Mouse (Mus musculus) CH12.LX (cell line): ENCODE results near the gene Tmem209. TPM values are rescaled to one million over a fixed set of nuclear protein-coding genes. Genes with fewer than 3 reads are reported as not detected.

Experiments used
- DNase-seq: peaks from one replicate; pipeline ENCODE4 v3.0.0-alpha.2; 2013; ENCODE audit errors: extremely low read depth
- H3K27ac ChIP-seq: 2 replicates; pipeline ENCODE4 v1.5.1; 2012; ENCODE audit warnings: low read depth, mild to moderate bottlenecking, control low read depth, moderate library complexity; ENCODE audit not compliant: insufficient read depth
- H3K27me3 ChIP-seq: replicated peaks from 2 replicates; pipeline ENCODE3; 2012; ENCODE audit warnings: inconsistent platforms
- H3K36me3 ChIP-seq, 2 experiments: replicated peaks in 1 of 2; 2 replicates each; pipeline versions ENCODE3 to v1.6.1; 2012; ENCODE audit warnings: inconsistent platforms in 1 of 2, low read length in 1 of 2, mild to moderate bottlenecking in 1 of 2, mixed read lengths in 1 of 2, moderate library complexity in 1 of 2; ENCODE audit not compliant: control insufficient read depth in 1 of 2, insufficient read depth in 1 of 2
- H3K4me1 ChIP-seq, 2 experiments: 2 replicates each; pipeline ENCODE4 v1.6.1; 2012; ENCODE audit warnings: inconsistent platforms in 1 of 2, moderate library complexity in 1 of 2; ENCODE audit not compliant: insufficient read depth in 2 of 2, control insufficient read depth in 1 of 2
- H3K4me2 ChIP-seq: 2 replicates; pipeline ENCODE4 v1.6.1; 2012; ENCODE audit warnings: low read depth, mild to moderate bottlenecking, control low read depth; ENCODE audit not compliant: poor library complexity, insufficient read depth, severe bottlenecking
- H3K4me3 ChIP-seq, 3 experiments: fragments of 150-350 bp in 1 of 3; sonication (generic) in 1 of 3; replicated peaks in 1 of 3; 2 replicates each; pipeline versions ENCODE3 to v1.5.1; 2011 to 2012; ENCODE audit warnings: low read depth in 2 of 3, low read length in 2 of 3, mild to moderate bottlenecking in 2 of 3, moderate library complexity in 2 of 3, control low read depth in 1 of 3, improper control_type of control experiment in 1 of 3, inconsistent platforms in 1 of 3, mixed read lengths in 1 of 3; ENCODE audit not compliant: poor library complexity in 1 of 3
- H3K79me2 ChIP-seq: replicated peaks from 2 replicates; pipeline ENCODE4 v1.6.1; 2012; ENCODE audit warnings: mild to moderate bottlenecking, moderate library complexity; ENCODE audit not compliant: control insufficient read depth, poor library complexity, insufficient read depth, severe bottlenecking; ENCODE audit errors: extremely low read depth
- H3K9ac ChIP-seq: 2 replicates; pipeline ENCODE4 v1.6.1; 2012; ENCODE audit warnings: low read depth, mild to moderate bottlenecking, control low read depth, moderate library complexity; ENCODE audit not compliant: insufficient read depth
- H3K9me3 ChIP-seq: replicated peaks from 2 replicates; pipeline ENCODE3; 2012; ENCODE audit warnings: low read length, inconsistent platforms, mixed read lengths
- CTCF ChIP-seq, 2 experiments: IDR thresholded peaks in 1 of 2; conservative IDR thresholded peaks in 1 of 2; 2 replicates each; pipeline ENCODE4 v1.5.1; 2011 to 2012; ENCODE audit warnings: low read depth in 2 of 2, low read length in 2 of 2, improper control_type of control experiment in 1 of 2, inconsistent platforms in 1 of 2, mild to moderate bottlenecking in 1 of 2, moderate library complexity in 1 of 2
- E2F4 ChIP-seq: IDR thresholded peaks from 2 replicates; pipeline ENCODE4 v1.6.1; 2011; ENCODE audit warnings: low read depth, low read length, improper control_type of control experiment; ENCODE audit not compliant: insufficient replicate concordance
- GABPA ChIP-seq: IDR thresholded peaks from 2 replicates; pipeline ENCODE4 v1.6.1; 2012; ENCODE audit warnings: low read depth, low read length, improper control_type of control experiment, inconsistent platforms; ENCODE audit not compliant: insufficient replicate concordance
- JUND ChIP-seq: conservative IDR thresholded peaks from 2 replicates; pipeline ENCODE4 v1.6.1; 2011; ENCODE audit warnings: low read depth, low read length, improper control_type of control experiment
- KAT2A ChIP-seq: IDR thresholded peaks from 2 replicates; pipeline ENCODE4 v1.6.1; 2012; ENCODE audit warnings: low read length, improper control_type of control experiment, inconsistent platforms; ENCODE audit not compliant: insufficient replicate concordance
- MAX ChIP-seq: IDR thresholded peaks from 2 replicates; pipeline ENCODE4 v1.6.1; 2011; ENCODE audit warnings: low read length, improper control_type of control experiment
- MAZ ChIP-seq: IDR thresholded peaks from 2 replicates; pipeline ENCODE4 v1.6.1; 2012; ENCODE audit warnings: low read depth, mild to moderate bottlenecking, inconsistent platforms, low read length, improper control_type of control experiment, moderate library complexity
- MEF2A ChIP-seq: IDR thresholded peaks from 2 replicates; pipeline ENCODE4 v1.6.1; 2014; ENCODE audit warnings: low read depth, mild to moderate bottlenecking, inconsistent platforms, low read length, improper control_type of control experiment, borderline replicate concordance
- MXI1 ChIP-seq: IDR thresholded peaks from 2 replicates; pipeline ENCODE4 v1.6.1; 2011; ENCODE audit warnings: mild to moderate bottlenecking, low read depth, low read length, improper control_type of control experiment
- POLR2A ChIP-seq: IDR thresholded peaks from 2 replicates; pipeline ENCODE4 v1.6.1; 2011; ENCODE audit warnings: low read depth, mild to moderate bottlenecking, improper control_type of control experiment, low read length
- RAD21 ChIP-seq: IDR thresholded peaks from 2 replicates; pipeline ENCODE4 v1.6.1; 2011; ENCODE audit warnings: low read depth, mild to moderate bottlenecking, low read length, improper control_type of control experiment, moderate library complexity
- SIN3A ChIP-seq: IDR thresholded peaks from 2 replicates; pipeline ENCODE4 v1.6.1; 2012; ENCODE audit warnings: low read length, improper control_type of control experiment, inconsistent platforms
- UBTF ChIP-seq: IDR thresholded peaks from 2 replicates; pipeline ENCODE4 v1.6.1; 2012; ENCODE audit warnings: low read depth, mild to moderate bottlenecking, inconsistent platforms, low read length, improper control_type of control experiment, moderate library complexity
- USF1 ChIP-seq: IDR thresholded peaks from 2 replicates; pipeline ENCODE4 v1.6.1; 2014; ENCODE audit warnings: low read depth, mild to moderate bottlenecking, inconsistent platforms, low read length, improper control_type of control experiment
- USF2 ChIP-seq: conservative IDR thresholded peaks from 2 replicates; pipeline ENCODE4 v1.6.1; 2011; ENCODE audit warnings: low read depth, low read length, improper control_type of control experiment
- ZKSCAN1 ChIP-seq: IDR thresholded peaks from 2 replicates; pipeline ENCODE4 v1.6.1; 2012; ENCODE audit warnings: low read depth, inconsistent platforms, low read length, improper control_type of control experiment, borderline replicate concordance
- ZMIZ1 ChIP-seq: IDR thresholded peaks from 2 replicates; pipeline ENCODE4 v1.6.1; 2012; ENCODE audit warnings: low read depth, mild to moderate bottlenecking, inconsistent platforms, low read length, improper control_type of control experiment
- ZNF384 ChIP-seq: IDR thresholded peaks from 2 replicates; pipeline ENCODE4 v1.6.1; 2012; ENCODE audit warnings: low read depth, low read length, improper control_type of control experiment, inconsistent platforms
- dilution Hi-C: fragments of 300-500 bp; cut with MboI; formaldehyde crosslinking; loops from 2 replicates; pipeline ENCODE4 v1.14.3; 2020; ENCODE audit warnings: low sequenced_read_pairs; ENCODE audit not compliant: extremely low pct_unique_long_range_greater_than_20kb, extremely low pct_ligation_motif_present
- in situ Hi-C: fragments of 300-500 bp; cut with MboI; formaldehyde crosslinking; loops from 3 replicates; pipeline ENCODE4 v1.14.3; 2019; ENCODE audit warnings: low sequenced_read_pairs, low pct_ligation_motif_present, low pct_unique_long_range_greater_than_20kb, mixed read lengths
- polyA plus RNA-seq: library from polyadenylated mRNA; unstranded; fragments of >175 nt; gene quantifications from 2 replicates; pipeline ENCODE4 v1.2.1, GENCODE M21; 2012; ENCODE audit warnings: low read depth; ENCODE audit not compliant: insufficient read length
- total RNA-seq, 2 experiments: library from RNA; depleted of rRNA; stranded (reverse); fragments of 300-350 nt in 1 of 2; fragments of >200 nt in 1 of 2; gene quantifications; 2 replicates each; pipeline ENCODE4 v1.2.3; 2012 to 2014

Gene Tmem209
- total and polyA plus RNA-seq, 3 experiments: 27.1 to 59.2 (median 53.3) TPM

DNA sequence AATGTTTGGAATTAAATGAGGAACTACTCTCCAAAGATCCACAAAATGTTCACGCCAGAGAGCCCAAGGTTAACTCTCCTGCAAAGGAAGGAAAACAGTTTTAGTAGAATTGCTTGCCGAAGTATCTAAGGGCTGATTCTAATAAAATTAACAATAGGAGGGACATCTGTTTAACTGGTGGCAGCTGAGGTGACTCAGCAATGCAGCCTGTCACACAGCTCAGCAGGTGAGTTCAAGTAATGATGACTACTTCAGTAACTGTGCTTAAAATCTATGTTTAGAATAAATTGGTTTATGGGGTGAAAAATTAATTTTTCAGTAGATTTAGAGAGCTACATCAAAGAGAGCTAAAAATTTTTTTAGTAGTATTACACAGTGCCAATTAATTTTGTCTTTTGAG lies 26.7 kb downstream of the Tmem209 start:
- TF ChIP-seq USF2: no peak
- Histone ChIP-seq H3K9ac (no peak overlapping the region), H3K79me2 (no peaks in the 10 kb centered on the region), H3K9me3 (no peaks in the 10 kb centered on the region), H3K27me3 (no peaks in the 10 kb centered on the region), H3K36me3 (peaks cover 74 to 98% of the 10 kb centered on the region in 2 experiments), H3K4me3 (no peak overlapping the region), H3K4me1 (no peaks in the 10 kb centered on the region), H3K4me2 (no peak overlapping the region), H3K27ac (no peak overlapping the region)
- no peak for DNase-seq
- dilution Hi-C loops (no loop called here), in situ Hi-C loops (no loop called here)

- DNase-seq: no peak
- in situ Hi-C loops: no loop called here
Measured at GRCm38 (mm10) chr6:30479418-30479817, 30.2 kb downstream of the Tmem209 start.

DNA sequence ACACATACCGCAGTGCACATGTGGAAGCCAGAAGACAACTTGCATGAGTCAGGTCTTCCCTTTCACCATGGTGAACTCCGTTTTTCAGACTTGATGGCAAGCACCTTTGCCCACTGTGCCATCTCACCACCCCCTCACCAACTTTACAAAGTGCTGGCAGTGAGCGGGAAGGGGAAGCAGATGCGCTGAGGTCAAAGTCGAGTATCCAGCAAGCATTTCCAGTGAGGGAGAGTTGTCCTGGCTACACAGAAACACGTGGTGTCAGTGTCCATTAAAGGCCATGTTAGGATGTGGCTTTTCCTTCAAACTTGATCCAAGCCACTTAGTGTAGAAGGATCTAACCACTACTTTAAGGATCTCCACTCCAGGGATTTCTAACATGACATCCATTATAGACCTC lies 31.8 kb downstream of the Tmem209 start:
- Histone ChIP-seq H3K4me1 (no peaks in the 10 kb centered on the region), H3K4me2 (no peak overlapping the region), H3K27me3 (no peaks in the 10 kb centered on the region), H3K9ac (no peak overlapping the region), H3K36me3 (peaks cover 39 to 68% of the 10 kb centered on the region in 2 experiments), H3K9me3 (no peaks in the 10 kb centered on the region), H3K79me2 (no peaks in the 10 kb centered on the region), H3K4me3 (no peak overlapping the region), H3K27ac (no peak overlapping the region)
- TF ChIP-seq MAX (no peak), SIN3A (no peak), ZNF384 (no peak), E2F4 (no peak), ZMIZ1 (no peak), JUND (no peak), KAT2A (no peak), MAZ (no peak), UBTF (no peak), GABPA (no peak), RAD21 (no peak), USF1 (no peak), MEF2A (no peak), POLR2A (no peak)
- no peak for DNase-seq
- dilution Hi-C loops (no loop called here), in situ Hi-C loops (no loop called here)

More at GRCm38 (mm10) chr6:30479418-30479817, 30.2 kb downstream of the Tmem209 start:
- H3K9ac ChIP-seq: no peak overlapping the region
- no peak overlapping the region for H3K4me3 ChIP-seq
- H3K9me3 ChIP-seq: no peaks in the 10 kb centered on the region
- H3K36me3 ChIP-seq: peaks cover 52 to 83% of the 10 kb centered on the region in 2 experiments
- no peak overlapping the region for H3K27ac ChIP-seq
- H3K27me3 ChIP-seq: no peaks in the 10 kb centered on the region
- no peak overlapping the region for H3K4me2 ChIP-seq
- no peaks in the 10 kb centered on the region for H3K79me2 ChIP-seq
- TF ChIP-seq USF1: no peak
- no peak for TF ChIP-seq MXI1
- no peak for TF ChIP-seq USF2
- TF ChIP-seq ZKSCAN1: no peak
- TF ChIP-seq CTCF (conservative IDR thresholded peaks at IDR 0.05 in 1 of 2, IDR thresholded peaks at IDR 0.05 in 1 of 2; ENCODE audit: low read depth in 2 of 2, low read length in 2 of 2): no peak
- TF ChIP-seq E2F4: no peak
- TF ChIP-seq UBTF: no peak
- no peak for TF ChIP-seq KAT2A
- TF ChIP-seq RAD21: no peak
- no peak for TF ChIP-seq MAX
- H3K4me1 ChIP-seq: no peaks in the 10 kb centered on the region
- dilution Hi-C loops: no loop called here
